Mouse (Mus musculus): ENCODE data around the gene Celsr2. TPM values are rescaled to one million over a fixed set of nuclear protein-coding genes. Genes with fewer than 3 reads are reported as not detected.

Celsr2 gene
- total and polyA plus RNA-seq, 2 experiments = 0.18 to 0.60 TPM

GRCm38 (mm10) chr3:108444698-108445365 is 29.5 kb upstream of the Celsr2 start, which contains the start of gene Sars:
Gene Sars, minus strand, starts transcription at chr3:108445209.
- Histone ChIP-seq H3K27ac (replicated peaks; ENCODE audit: insufficient read depth, low read depth, low read length) (peak within 1 kb of the TSS; percentile 89), H3K4me1 (ENCODE audit: control insufficient read depth, insufficient read depth, low read length) (peaks cover 2% of the 10 kb centered on the region), H3K9ac (ENCODE audit: low read depth, low read length) (peak within 1 kb of the TSS; percentile 81), H3K79me2 (ENCODE audit: control insufficient read depth, insufficient read depth, low read length) (peaks cover 25% of the 10 kb centered on the region), H3K36me3 (ENCODE audit: control insufficient read depth, insufficient read depth, low read length) (no peaks in the 10 kb centered on the region), H3K27me3 (ENCODE audit: control insufficient read depth, insufficient read depth, low read length) (no peaks in the 10 kb centered on the region), H3K4me3 (ENCODE audit: insufficient read depth, low read depth, low read length) (peak within 1 kb of the TSS; percentile 81)
- DNase-seq (ENCODE audit: extremely low read depth, low read depth, low spot score) = peak; percentile 78
- TF ChIP-seq POLR2A (IDR thresholded peaks at IDR 0.05; ENCODE audit: extremely low read depth, insufficient read depth, low read length) (peak; percentile 59; the same call in 1 of the 2 replicates), CTCF (IDR thresholded peaks at IDR 0.05; ENCODE audit: low read depth, low read length) (no peak)
- under 1% methylated on average over 41 of the region's 41 CpGs for WGBS

GRCm38 (mm10) chr3:108444029-108444428 is 28.7 kb upstream of the Celsr2 start:
- Histone ChIP-seq H3K4me3 (ENCODE audit: insufficient read depth, low read depth, low read length) (peak overlapping the region; percentile 81), H3K36me3 (ENCODE audit: control insufficient read depth, insufficient read depth, low read length) (no peaks in the 10 kb centered on the region), H3K79me2 (ENCODE audit: control insufficient read depth, insufficient read depth, low read length) (peaks cover 27% of the 10 kb centered on the region), H3K27me3 (ENCODE audit: control insufficient read depth, insufficient read depth, low read length) (no peaks in the 10 kb centered on the region), H3K9ac (ENCODE audit: low read depth, low read length) (peak overlapping the region; percentile 81), H3K4me1 (ENCODE audit: control insufficient read depth, insufficient read depth, low read length) (peaks cover 2% of the 10 kb centered on the region), H3K27ac (replicated peaks; ENCODE audit: insufficient read depth, low read depth, low read length) (peak overlapping the region; percentile 89)
- 2% methylated on average over 8 of the region's 8 CpGs for WGBS
- TF ChIP-seq CTCF (IDR thresholded peaks at IDR 0.05; ENCODE audit: low read depth, low read length) (no peak), POLR2A (IDR thresholded peaks at IDR 0.05; ENCODE audit: extremely low read depth, insufficient read depth, low read length) (no peak)
- peak; percentile 91 for DNase-seq (ENCODE audit: extremely low read depth, low read depth, low spot score)

GRCm38 (mm10) chr3:108436380-108436714 is 21.0 kb upstream of the Celsr2 start:
- WGBS = 93% methylated on average over 7 of the region's 7 CpGs
- no peak overlapping the region for H3K27ac ChIP-seq (replicated peaks; ENCODE audit: insufficient read depth, low read depth, low read length)
- peaks cover 11% of the 10 kb centered on the region for H3K79me2 ChIP-seq (ENCODE audit: control insufficient read depth, insufficient read depth, low read length)
- no peak overlapping the region for H3K4me3 ChIP-seq (ENCODE audit: insufficient read depth, low read depth, low read length)
- TF ChIP-seq POLR2A (IDR thresholded peaks at IDR 0.05; ENCODE audit: extremely low read depth, insufficient read depth, low read length) (no peak), CTCF (IDR thresholded peaks at IDR 0.05; ENCODE audit: low read depth, low read length) (no peak)
- peaks cover 47% of the 10 kb centered on the region for H3K36me3 ChIP-seq (ENCODE audit: control insufficient read depth, insufficient read depth, low read length)
- no peaks in the 10 kb centered on the region for H3K27me3 ChIP-seq (ENCODE audit: control insufficient read depth, insufficient read depth, low read length)
- H3K9ac ChIP-seq (ENCODE audit: low read depth, low read length) = no peak overlapping the region
- DNase-seq (ENCODE audit: extremely low read depth, low read depth, low spot score) = no peak
- H3K4me1 ChIP-seq (ENCODE audit: control insufficient read depth, insufficient read depth, low read length) = no peaks in the 10 kb centered on the region; the same call in 1 of the 2 replicates

- no peak for DNase-seq (ENCODE audit: extremely low read depth, low read depth, low spot score)
- Histone ChIP-seq H3K79me2 (ENCODE audit: control insufficient read depth, insufficient read depth, low read length) (peaks cover 7% of the 10 kb centered on the region; the same call in 1 of the 2 replicates), H3K4me3 (ENCODE audit: insufficient read depth, low read depth, low read length) (no peak overlapping the region), H3K36me3 (ENCODE audit: control insufficient read depth, insufficient read depth, low read length) (peaks cover 52% of the 10 kb centered on the region), H3K4me1 (ENCODE audit: control insufficient read depth, insufficient read depth, low read length) (no peaks in the 10 kb centered on the region), H3K27ac (replicated peaks; ENCODE audit: insufficient read depth, low read depth, low read length) (no peak overlapping the region), H3K9ac (ENCODE audit: low read depth, low read length) (no peak overlapping the region), H3K27me3 (ENCODE audit: control insufficient read depth, insufficient read depth, low read length) (no peaks in the 10 kb centered on the region)
- WGBS = 81% methylated on average over 17 of the region's 17 CpGs
- TF ChIP-seq POLR2A (IDR thresholded peaks at IDR 0.05; ENCODE audit: extremely low read depth, insufficient read depth, low read length) (no peak), CTCF (IDR thresholded peaks at IDR 0.05; ENCODE audit: low read depth, low read length) (no peak)
Observed at GRCm38 (mm10) chr3:108435701-108436379, 20.5 kb upstream of the Celsr2 start.

- TF ChIP-seq POLR2A (IDR thresholded peaks at IDR 0.05; ENCODE audit: extremely low read depth, insufficient read depth, low read length) = no peak
- no peak for TF ChIP-seq CTCF (IDR thresholded peaks at IDR 0.05; ENCODE audit: low read depth, low read length)
- Histone ChIP-seq H3K9ac (ENCODE audit: low read depth, low read length) (no peak overlapping the region), H3K4me1 (ENCODE audit: control insufficient read depth, insufficient read depth, low read length) (no peaks in the 10 kb centered on the region), H3K36me3 (ENCODE audit: control insufficient read depth, insufficient read depth, low read length) (peaks cover 63% of the 10 kb centered on the region), H3K27ac (replicated peaks; ENCODE audit: insufficient read depth, low read depth, low read length) (no peak overlapping the region), H3K4me3 (ENCODE audit: insufficient read depth, low read depth, low read length) (no peak overlapping the region), H3K27me3 (ENCODE audit: control insufficient read depth, insufficient read depth, low read length) (no peaks in the 10 kb centered on the region), H3K79me2 (ENCODE audit: control insufficient read depth, insufficient read depth, low read length) (peaks cover 2% of the 10 kb centered on the region; the same call in 1 of the 2 replicates)
- WGBS = 82% methylated on average over 19 of the region's 19 CpGs
- no peak for DNase-seq (ENCODE audit: extremely low read depth, low read depth, low spot score)
Observed at GRCm38 (mm10) chr3:108433881-108434495, 18.6 kb upstream of the Celsr2 start.
